Mouse (Mus musculus) heart, adult 18-20 months (tissue): Measurements from ENCODE around the gene Cdk14. TPM values are rescaled to one million over a fixed set of nuclear protein-coding genes. Genes with fewer than 3 reads are reported as not detected.
"Not testable (repeated sequence)": the region's sequence is repeated elsewhere in the genome, so short reads cannot be mapped to it uniquely, and the experiment has no call there.

ENCODE experiments used
- DNase-seq, 2 experiments: peaks; one replicate each; pipeline ENCODE4 v3.0.0; 2021 to 2022; ENCODE audit warnings: mixed read lengths in 1 of 2
- total RNA-seq, 2 experiments: library from RNA; stranded (reverse); gene quantifications; 2 replicates each; pipeline ENCODE4 v1.2.3; 2021

Cdk14 gene
- total RNA-seq, 2 experiments from 2014 or later, result 5.5 to 7.7 TPM

GRCm38 (mm10) chr5:5264712-5265111 is 155.4 kb downstream of the Cdk14 start:
- DNase-seq, result no peak

GRCm38 (mm10) chr5:5261725-5262296 is 158.3 kb downstream of the Cdk14 start:
- DNase-seq, result peak; percentile 22 to 42

- peak; percentile 30 to 32 for DNase-seq
Observed at GRCm38 (mm10) chr5:5260966-5261724, 159.0 kb downstream of the Cdk14 start.

- no peak for DNase-seq
Observed at GRCm38 (mm10) chr5:5260309-5260708, 159.8 kb downstream of the Cdk14 start.

GRCm38 (mm10) chr5:5254391-5254790 is 165.7 kb downstream of the Cdk14 start:
- DNase-seq, result no peak

- DNase-seq, result no peak
Observed at GRCm38 (mm10) chr5:5253177-5253576, 166.9 kb downstream of the Cdk14 start.

GRCm38 (mm10) chr5:5247671-5248070 is 172.4 kb downstream of the Cdk14 start:
- DNase-seq, result no peak

GRCm38 (mm10) chr5:5246534-5247175 is 173.5 kb downstream of the Cdk14 start:
- DNase-seq, result no peak

GRCm38 (mm10) chr5:5245182-5245581 is 174.9 kb downstream of the Cdk14 start:
- DNase-seq, result no peak

- no peak for DNase-seq
Observed at GRCm38 (mm10) chr5:5243648-5244047, 176.5 kb downstream of the Cdk14 start.

- no peak for DNase-seq
Observed at GRCm38 (mm10) chr5:5242704-5243103, 177.4 kb downstream of the Cdk14 start.

- DNase-seq, result no peak
Observed at GRCm38 (mm10) chr5:5241088-5241487, 179.0 kb downstream of the Cdk14 start.

GRCm38 (mm10) chr5:5240121-5240520 is 180.0 kb downstream of the Cdk14 start:
- no peak for DNase-seq

- not testable (repeated sequence) for DNase-seq
Observed at GRCm38 (mm10) chr5:5234935-5235334, 185.2 kb downstream of the Cdk14 start.

- DNase-seq, result no peak
Observed at GRCm38 (mm10) chr5:5226966-5227365, 193.1 kb downstream of the Cdk14 start.

- no peak for DNase-seq
Observed at GRCm38 (mm10) chr5:5211780-5212135, 208.4 kb downstream of the Cdk14 start.

- DNase-seq, result peak in 1 of 2 experiments; percentile 19
Observed at GRCm38 (mm10) chr5:5211034-5211779, 208.9 kb downstream of the Cdk14 start.

GRCm38 (mm10) chr5:5208016-5208415 is 212.1 kb downstream of the Cdk14 start:
- DNase-seq, result no peak

- no peak for DNase-seq
Observed at GRCm38 (mm10) chr5:5206012-5206411, 214.1 kb downstream of the Cdk14 start.

GRCm38 (mm10) chr5:5194562-5195221 is 225.4 kb downstream of the Cdk14 start:
- no peak for DNase-seq

- no peak for DNase-seq
Observed at GRCm38 (mm10) chr5:5189590-5189989, 230.5 kb downstream of the Cdk14 start.
